ENCODE assay signal across 8 mouse cellular contexts in the genomic region with DNA sequence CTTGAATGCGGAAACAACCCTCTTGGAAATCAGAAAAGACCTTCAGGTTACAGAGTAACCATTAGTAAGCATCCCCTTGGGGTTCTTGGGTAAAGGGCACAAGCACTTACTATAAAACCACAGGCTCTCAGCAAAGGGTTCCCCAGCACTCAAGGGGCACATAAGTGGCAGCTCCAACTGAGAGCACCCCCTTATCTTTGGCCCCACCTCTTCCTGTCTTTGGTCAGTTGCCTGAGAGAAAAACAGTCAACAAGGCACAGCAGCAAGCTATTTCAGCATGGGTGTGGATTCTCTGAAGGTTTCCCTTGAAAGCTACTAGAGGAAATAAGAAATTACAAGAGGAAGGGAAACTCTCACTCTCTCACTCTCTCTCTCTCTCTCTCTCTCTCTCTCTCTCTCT. TPM values are rescaled to one million over a fixed set of nuclear protein-coding genes. Genes with fewer than 3 reads are reported as not detected.
DNase-seq lines count a peak whose midpoint lies in the region; ATAC-seq lines count a peak whose summit lies in the region.

No protein-coding gene starts in this region.

- no peak overlapping the region for H3K27ac ChIP-seq in neural tube, embryonic 14.5 days (ENCODE audit: low read depth, low read length)
- H3K27ac ChIP-seq in neural tube, embryonic 15.5 days (replicated peaks), result no peak overlapping the region
- H3K27ac ChIP-seq in limb, embryonic 10.5 days, result no peak overlapping the region

- peak; percentile 23 for DNase-seq in limb, embryonic 10.5 days (ENCODE audit: low spot score)
- DNase-seq in thymus, postnatal 25 days, result peak; percentile 41
- no peak for DNase-seq in adrenal gland, adult 2 months
- DNase-seq in frontal cortex, postnatal 36 days (ENCODE audit: low spot score in 2 of 2), result no peak
- no peak for DNase-seq in urinary bladder, postnatal 14 days (ENCODE audit: low spot score)

- no peak overlapping the region for H3K4me3 ChIP-seq in neural tube, embryonic 14.5 days (ENCODE audit: low read depth, low read length)
- H3K4me3 ChIP-seq in neural tube, embryonic 15.5 days (replicated peaks), result no peak overlapping the region
- no peak overlapping the region for H3K4me3 ChIP-seq in limb, embryonic 10.5 days

- H3K4me1 ChIP-seq in neural tube, embryonic 14.5 days (ENCODE audit: control insufficient read depth, insufficient read depth, low read length), result peaks cover 2% of the 10 kb centered on the region; the same call in 1 of the 2 replicates
- H3K4me1 ChIP-seq in neural tube, embryonic 15.5 days, result peaks cover 18% of the 10 kb centered on the region
- peaks cover 14% of the 10 kb centered on the region for H3K4me1 ChIP-seq in limb, embryonic 10.5 days

- H3K27me3 ChIP-seq in neural tube, embryonic 14.5 days (ENCODE audit: control insufficient read depth, insufficient read depth, low read length), result peaks cover 17% of the 10 kb centered on the region
- peaks cover 30% of the 10 kb centered on the region for H3K27me3 ChIP-seq in neural tube, embryonic 15.5 days (replicated peaks)
- H3K27me3 ChIP-seq in limb, embryonic 10.5 days (ENCODE audit: low read depth, poor library complexity, severe bottlenecking), result peaks cover 32% of the 10 kb centered on the region

- H3K9me3 ChIP-seq in neural tube, embryonic 14.5 days (ENCODE audit: control insufficient read depth, low read length), result no peaks in the 10 kb centered on the region
- H3K9me3 ChIP-seq in neural tube, embryonic 15.5 days (replicated peaks), result no peaks in the 10 kb centered on the region
- no peaks in the 10 kb centered on the region for H3K9me3 ChIP-seq in limb, embryonic 10.5 days (replicated peaks)

- H3K36me3 ChIP-seq in neural tube, embryonic 14.5 days (ENCODE audit: control insufficient read depth, insufficient read depth, low read length), result no peaks in the 10 kb centered on the region
- H3K36me3 ChIP-seq in neural tube, embryonic 15.5 days, result no peaks in the 10 kb centered on the region
- H3K36me3 ChIP-seq in limb, embryonic 10.5 days, result no peaks in the 10 kb centered on the region

- no peak overlapping the region for H3K9ac ChIP-seq in neural tube, embryonic 14.5 days (replicated peaks; ENCODE audit: low read depth, low read length)
- H3K9ac ChIP-seq in neural tube, embryonic 15.5 days (replicated peaks), result no peak overlapping the region

- no peak overlapping the region for H3K4me2 ChIP-seq in neural tube, embryonic 14.5 days (ENCODE audit: low read depth, low read length)
- H3K4me2 ChIP-seq in neural tube, embryonic 15.5 days, result no peak overlapping the region

- peak; percentile 29; the same call in 1 of the 2 replicates for ATAC-seq in neural tube, embryonic 14.5 days (ENCODE audit: low read depth)
- ATAC-seq in neural tube, embryonic 15.5 days (ENCODE audit: low FRiP score), result no peak
- peak; percentile 71 for ATAC-seq in megakaryocyte, adult 5-6 weeks (ENCODE audit: poor library complexity, severe bottlenecking)

- WGBS in neural tube, embryonic 14.5 days, result 91% methylated on average over 1 of the region's 1 CpGs
- 85% methylated on average over 1 of the region's 1 CpGs for WGBS in neural tube, embryonic 15.5 days
- 88% methylated on average over 1 of the region's 1 CpGs for WGBS in limb, embryonic 10.5 days

RNA-seq across cellular contexts. Expression of gene Pdlim1, which starts 4.3 kb away (rescaled TPM):
- polyA plus RNA-seq in neural tube, embryonic 14.5 days (2014; fragmentation: Nextera tagmentation; extraction: Ambion mirVana), result 3.2 and 13.6 TPM in 2 replicates
- polyA plus RNA-seq in neural tube, embryonic 15.5 days (2015; fragmentation: Nextera tagmentation; extraction: Ambion mirVana), result 12.8 and 117 TPM in 2 replicates
- 63.2 and 63.7 TPM in 2 replicates for polyA plus RNA-seq in limb, embryonic 10.5 days (2016; fragmentation: Nextera tagmentation; extraction: Ambion mirVana)
- 163 and 177 TPM in 2 replicates for total RNA-seq in megakaryocyte, adult 5-6 weeks (2015)
- 87.9 and 88.3 TPM in 2 replicates for total RNA-seq in megakaryocyte, adult 5-6 weeks (2017)
- total RNA-seq in adrenal gland, adult 2 months (2021), result 10 to 100 TPM; 20.9 to 25.8 TPM
- polyA plus RNA-seq in adrenal gland, adult 2 months (2012; rRNA removed), result 3.7 and 4.9 TPM in 2 replicates

Comparison
In these comparisons a context has a peak if more than half of its experiments do, and no peak if none do; other contexts are left out.
1. DNase-seq: peak in limb, embryonic 10.5 days (single experiment) and thymus, postnatal 25 days (single experiment); none in adrenal gland, adult 2 months (single experiment), frontal cortex, postnatal 36 days (0 of 2) and urinary bladder, postnatal 14 days (single experiment).